Mouse (Mus musculus) erythroid progenitor cell, adult 5-6 weeks (primary cell): ENCODE results near the gene Atp6v0c. TPM values are rescaled to one million over a fixed set of nuclear protein-coding genes. Genes with fewer than 3 reads are reported as not detected.
A peak's percentile ranks its signal among the peaks of the same experiment; 100 is the strongest.

Source experiments
- ATAC-seq: replicated peaks from 2 replicates; pipeline ENCODE4 v1.8.0; 2016; ENCODE audit warnings: moderate number of reproducible peaks, mild to moderate bottlenecking, moderate TSS enrichment, inconsistent platforms; ENCODE audit not compliant: poor library complexity, low FRiP score, severe bottlenecking
- total RNA-seq, 2 experiments: library from RNA; stranded (forward) in 1 of 2; stranded (reverse) in 1 of 2; fragments of 150-400 nt in 1 of 2; fragments of 186-747, 209-891 nt in 1 of 2; gene quantifications; 2 replicates each; pipeline versions ENCODE4 v1.2.3 to v1.2.4; 2015 to 2017; ENCODE audit warnings: low replicate concordance in 2 of 2

The Atp6v0c gene
- total RNA-seq (2015; ENCODE audit: low replicate concordance) (231 and 265 TPM in 2 replicates), total RNA-seq (2017; ENCODE audit: low replicate concordance) (83.8 and 103 TPM in 2 replicates)

- ATAC-seq = peak; percentile 85
Measured at GRCm38 (mm10) chr17:24169317-24170065, at the start of gene Atp6v0c. Gene Atp6v0c, minus strand, starts transcription at chr17:24169702.

GRCm38 (mm10) chr17:24216836-24217235, 47.3 kb upstream of the Atp6v0c start:
- no peak for ATAC-seq

DNA sequence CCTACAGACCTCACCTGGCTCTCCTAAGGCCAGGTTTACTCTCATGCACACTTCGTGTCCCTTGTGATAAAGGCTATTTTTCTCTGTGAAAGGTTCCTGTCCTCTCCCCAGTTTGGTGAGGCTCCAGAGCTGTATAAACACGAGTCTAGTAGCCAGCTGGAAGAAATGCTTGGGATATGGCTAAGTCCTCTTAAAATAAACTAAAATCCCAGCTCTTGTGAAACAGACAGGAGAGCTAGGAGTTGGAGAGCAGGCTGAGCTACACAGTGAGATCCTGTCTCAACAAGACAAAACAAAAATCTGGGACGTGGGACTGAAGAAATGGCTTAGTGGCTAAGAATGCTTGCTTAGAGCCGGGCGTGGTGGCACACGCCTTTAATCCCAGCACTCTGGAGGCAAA, 43.7 kb upstream of the Atp6v0c start:
- no peak for ATAC-seq

DNA sequence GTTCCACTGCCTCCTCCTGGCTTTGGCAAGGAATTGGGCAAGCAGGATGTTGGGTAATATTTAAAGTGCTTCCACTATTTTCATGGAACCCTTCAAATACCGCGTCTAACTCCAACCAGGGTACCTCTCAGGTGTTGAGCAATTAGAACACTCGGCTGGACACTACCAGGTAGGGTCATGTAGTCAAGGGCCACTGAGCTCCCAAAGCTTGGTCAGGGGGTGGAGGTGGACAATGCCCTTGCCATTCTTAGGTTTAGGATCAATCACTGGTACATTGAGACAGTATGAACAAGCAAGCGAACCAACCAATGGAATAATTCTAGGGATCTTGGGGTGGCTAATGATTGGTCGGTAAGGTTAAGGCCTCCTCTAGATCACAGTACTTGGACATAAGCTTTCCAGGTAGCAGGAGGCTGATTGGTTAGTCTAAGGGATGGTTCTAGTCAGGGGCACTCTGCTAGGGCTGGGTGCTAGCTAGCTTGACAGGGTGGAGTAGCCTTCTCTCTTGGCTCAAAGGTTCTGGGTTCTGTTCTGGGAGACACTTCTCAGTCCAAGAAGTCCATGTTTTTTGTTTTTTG, 43.0 kb upstream of the Atp6v0c start:
- no peak for ATAC-seq

GRCm38 (mm10) chr17:24211631-24212440, 42.3 kb upstream of the Atp6v0c start:
- no peak for ATAC-seq

- no peak for ATAC-seq
Measured at GRCm38 (mm10) chr17:24210591-24210990, 41.1 kb upstream of the Atp6v0c start.

GRCm38 (mm10) chr17:24209916-24210240, 40.4 kb upstream of the Atp6v0c start:
- ATAC-seq = no peak

GRCm38 (mm10) chr17:24209043-24209915, 39.8 kb upstream of the Atp6v0c start, which contains the start of gene Ntn3:
Gene Ntn3, minus strand, starts transcription at chr17:24209531.
- peak; percentile 76 for ATAC-seq

DNA sequence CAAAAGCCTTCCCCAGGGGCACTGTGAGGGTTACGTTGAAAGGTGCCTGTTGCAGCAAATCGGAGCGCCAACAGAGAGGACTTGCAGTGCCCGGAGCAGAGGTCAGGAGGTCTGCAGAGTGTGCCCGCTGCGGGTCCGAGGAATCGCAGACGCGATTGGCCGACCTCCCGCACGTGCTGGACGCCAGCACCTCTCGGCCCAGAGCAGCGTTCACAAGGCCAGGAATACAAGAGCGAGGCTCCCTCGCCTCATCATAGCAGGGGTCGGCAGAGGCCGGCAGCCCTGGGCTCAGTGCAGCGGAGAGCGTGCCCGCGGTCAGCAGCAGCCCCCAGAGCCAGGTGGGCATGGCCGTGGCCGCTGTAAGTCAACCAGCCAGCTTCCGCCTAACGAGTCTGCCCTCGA, 39.1 kb upstream of the Atp6v0c start:
- 0 out of 2 replicates have a peak, but pooled peaks have one; percentile 0 for ATAC-seq

DNA sequence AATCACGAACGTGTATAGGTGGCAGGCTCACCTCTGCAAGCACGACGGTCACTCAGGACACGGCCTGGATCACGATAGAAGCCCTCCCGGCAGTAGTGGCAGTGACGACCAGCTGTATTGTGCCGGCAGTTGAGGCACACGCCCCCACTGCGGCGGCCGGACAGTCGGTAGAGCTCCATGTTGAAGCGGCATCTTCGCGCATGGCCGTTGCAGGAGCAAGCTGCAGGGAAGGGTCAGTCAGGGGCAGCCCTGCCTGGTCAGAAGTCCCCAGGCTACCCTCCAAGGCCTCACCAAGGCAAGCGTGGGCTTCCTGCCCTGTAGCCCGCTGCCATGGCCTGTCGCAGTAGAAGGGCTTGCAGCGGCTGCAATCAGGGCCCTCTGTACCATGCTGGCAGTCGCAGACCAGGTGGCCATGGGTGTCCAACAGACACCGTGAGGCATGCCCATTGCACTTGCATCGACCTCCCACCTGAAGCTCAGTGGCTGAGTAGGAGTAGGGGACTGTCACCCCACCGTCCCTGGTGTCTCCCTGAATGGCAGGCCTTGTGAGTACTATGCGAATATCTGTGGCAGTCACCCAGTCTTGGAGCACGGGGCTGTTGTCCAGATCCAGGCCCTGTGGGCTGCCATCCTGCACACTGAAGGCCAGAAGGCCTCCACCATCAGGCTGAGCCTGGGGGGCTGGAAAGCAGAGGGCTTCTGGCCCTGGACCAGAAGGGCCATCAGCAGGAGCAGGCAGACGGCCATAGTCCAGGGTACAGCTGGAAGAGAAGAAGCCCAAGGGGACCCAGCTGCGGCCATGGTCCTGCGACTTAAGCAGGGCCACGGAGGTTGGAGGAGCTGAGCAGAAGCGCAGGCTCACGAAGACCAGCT, 38.5 kb upstream of the Atp6v0c start:
- no peak for ATAC-seq

- peak; percentile 59 for ATAC-seq
Measured at GRCm38 (mm10) chr17:24206451-24207351, 37.2 kb upstream of the Atp6v0c start.

- ATAC-seq = peak; percentile 26
Measured at GRCm38 (mm10) chr17:24205908-24206361, 36.4 kb upstream of the Atp6v0c start.

DNA sequence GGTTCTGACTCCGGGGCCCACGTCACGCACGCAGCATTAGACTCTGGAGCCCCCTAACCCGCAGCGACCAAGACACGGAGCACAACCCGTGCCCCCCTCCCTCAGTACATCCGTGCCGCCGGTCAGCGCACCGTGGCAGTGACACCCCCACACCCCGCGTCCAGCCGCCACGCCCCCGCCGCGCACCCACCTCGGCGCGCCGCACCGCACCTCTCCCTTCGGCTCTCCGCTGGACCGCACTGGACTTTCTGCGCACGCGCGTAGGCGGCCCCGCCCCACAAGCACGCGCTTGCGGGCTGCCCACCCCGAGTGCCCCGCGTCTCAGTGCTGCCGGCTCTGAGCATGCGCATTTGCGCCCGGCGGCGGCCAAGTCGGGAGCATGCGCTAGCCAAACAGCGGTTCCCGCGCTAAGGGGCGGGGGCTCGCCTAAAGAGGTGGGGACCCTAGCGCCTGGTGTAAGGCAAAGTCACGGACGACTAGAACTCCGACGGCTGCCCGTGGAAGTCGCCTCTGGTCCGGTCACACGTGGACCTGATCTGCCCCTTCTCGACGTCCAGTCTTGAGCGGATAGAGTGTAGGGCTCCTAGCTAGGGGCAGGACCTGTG, 35.9 kb upstream of the Atp6v0c start, which contains the start of gene Tbc1d24:
Gene Tbc1d24, minus strand, starts transcription at position 279 of the 605 bp plus-strand sequence.
- ATAC-seq = peak; percentile 36

DNA sequence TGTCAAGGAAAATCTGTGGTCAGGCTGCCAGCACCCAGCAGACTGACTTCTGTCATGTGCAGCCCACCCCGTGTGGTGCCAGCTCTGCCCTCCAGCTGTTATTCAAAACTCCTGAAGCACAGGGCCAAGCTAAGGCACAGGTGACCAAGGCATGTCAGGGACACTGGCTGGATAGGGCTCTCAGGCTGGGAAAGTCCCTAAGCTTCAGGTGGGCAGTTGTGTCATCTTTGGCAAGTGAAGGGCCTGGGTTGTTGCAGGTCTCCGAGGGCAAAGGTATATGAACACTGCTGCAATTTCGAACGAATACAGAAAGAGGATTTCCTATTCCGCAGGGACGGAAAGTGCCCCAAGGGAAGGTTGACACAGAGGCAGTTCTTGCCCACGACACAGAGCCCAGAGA, 35.3 kb upstream of the Atp6v0c start:
- ATAC-seq = no peak

- ATAC-seq = no peak
Measured at GRCm38 (mm10) chr17:24203611-24204534, 34.4 kb upstream of the Atp6v0c start.

DNA sequence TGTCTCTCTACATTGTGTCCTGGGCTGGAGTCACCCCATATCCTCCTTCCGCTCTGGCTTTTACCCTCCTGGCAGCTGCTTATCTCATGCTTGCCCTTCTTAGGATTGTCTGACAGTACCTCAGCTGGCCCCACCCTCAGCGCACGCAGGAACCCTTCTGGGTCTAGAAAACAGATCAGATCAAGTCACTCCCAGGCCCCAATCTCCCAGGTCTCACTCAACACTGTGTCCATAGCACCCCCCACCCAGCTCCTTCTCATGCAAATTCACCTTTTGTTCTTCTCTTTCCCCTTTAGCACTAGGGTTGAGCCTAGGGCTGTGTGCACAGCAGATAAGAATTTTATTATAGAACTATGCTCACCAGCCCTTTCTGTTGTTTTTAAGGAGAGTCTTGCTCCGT, 33.6 kb upstream of the Atp6v0c start:
- peak; percentile 62 for ATAC-seq
